Mouse (Mus musculus) limb, embryonic 10.5 days (tissue): Measurements from ENCODE around the gene Dact1. TPM values are rescaled to one million over a fixed set of nuclear protein-coding genes. Genes with fewer than 3 reads are reported as not detected.
A peak's percentile ranks its signal among the peaks of the same experiment; 100 is the strongest.

ENCODE experiments used
- DNase-seq: peaks from one replicate; pipeline ENCODE4 v3.0.0-alpha.2; 2017; ENCODE audit warnings: low spot score
- H3K27ac ChIP-seq: fragments of 300-500 bp; sonication (generic); 2 replicates; pipeline ENCODE4 v1.5.1; 2016; ENCODE audit warnings: mild to moderate bottlenecking
- H3K27me3 ChIP-seq: fragments of 300-500 bp; sonication (generic); 2 replicates; pipeline ENCODE4 v1.6.1; 2016; ENCODE audit warnings: low read depth, mild to moderate bottlenecking; ENCODE audit not compliant: poor library complexity, severe bottlenecking
- H3K36me3 ChIP-seq: fragments of 300-500 bp; sonication (generic); 2 replicates; pipeline ENCODE4 v1.6.1; 2016; ENCODE audit warnings: mild to moderate bottlenecking, moderate library complexity
- H3K4me1 ChIP-seq: fragments of 300-500 bp; sonication (generic); 2 replicates; pipeline ENCODE4 v1.6.1; 2016
- H3K4me3 ChIP-seq: fragments of 300-500 bp; sonication (generic); 2 replicates; pipeline ENCODE4 v1.5.1; 2016; ENCODE audit warnings: mild to moderate bottlenecking, moderate library complexity
- H3K9me3 ChIP-seq: fragments of 300-500 bp; sonication (generic); replicated peaks from 2 replicates; pipeline ENCODE4 v1.6.1; 2016; ENCODE audit warnings: mild to moderate bottlenecking
- WGBS: fragments of 180-500 bp; shearing (Covaris S2); methylation state at CpG from one replicate; pipeline ENCODE4 v1.1.7; 2016; 5-methylcytosine and 5-hydroxymethylcytosine counted together
- polyA plus RNA-seq: library from polyadenylated mRNA; unstranded; fragments of >200 nt; fragmentation: Nextera tagmentation; extraction: Ambion mirVana; gene quantifications from 2 replicates; pipeline ENCODE4 v1.2.1, GENCODE M21; 2016

Dact1 gene
- polyA plus RNA-seq, 1 experiment from 2014 or later = 18.8 TPM

DNA sequence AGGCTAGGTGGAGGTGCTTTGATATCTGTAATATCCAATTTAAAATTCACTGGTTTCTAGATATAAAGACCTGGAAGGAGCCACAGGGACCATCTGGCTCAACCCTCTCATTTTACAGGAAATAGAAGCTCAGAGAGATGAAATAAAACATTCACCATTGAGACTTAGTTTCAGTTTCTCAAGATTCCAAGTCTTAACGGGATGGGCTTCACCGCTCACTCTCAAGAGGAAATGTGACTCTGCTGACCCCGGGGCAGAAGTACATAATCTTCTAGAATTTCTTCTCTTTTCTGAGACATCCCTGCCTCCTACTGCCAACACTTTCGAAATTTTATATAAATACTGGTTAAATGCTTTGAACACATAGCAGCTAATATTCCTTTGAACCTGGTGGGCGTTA is 36.4 kb downstream of the Dact1 start:
- Histone ChIP-seq H3K27me3 (no peaks in the 10 kb centered on the region), H3K4me1 (peaks cover 20% of the 10 kb centered on the region), H3K4me3 (no peak overlapping the region), H3K9me3 (no peaks in the 10 kb centered on the region), H3K27ac (peak overlapping the region; percentile 43; the same call in 1 of the 2 replicates), H3K36me3 (no peaks in the 10 kb centered on the region)
- DNase-seq = no peak
- WGBS = 37% methylated on average over 5 of the region's 5 CpGs

DNA sequence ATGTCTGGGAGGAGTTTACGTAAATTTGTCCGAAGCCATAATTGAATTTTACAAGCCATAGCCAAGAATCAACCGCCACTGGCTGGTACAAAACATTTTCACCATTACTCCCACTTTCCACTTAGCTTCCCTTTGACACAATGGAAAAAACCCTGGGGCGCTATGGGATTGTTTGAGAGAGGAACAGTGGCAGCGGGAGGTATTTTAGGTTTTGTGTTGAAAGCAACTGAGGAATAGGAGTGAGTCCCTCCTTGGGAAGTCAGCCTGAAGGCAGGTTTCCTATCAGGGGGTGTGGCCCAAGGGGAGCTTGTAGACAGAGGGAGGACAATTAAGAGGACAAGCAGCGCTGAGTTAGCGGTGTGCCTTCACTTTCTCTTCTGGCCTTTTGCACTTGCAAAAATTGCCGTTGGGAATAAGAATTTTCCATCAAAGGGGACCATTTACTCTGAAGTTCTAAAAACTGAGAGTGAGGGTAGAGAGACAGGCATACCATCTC is 38.8 kb downstream of the Dact1 start:
- H3K4me1 ChIP-seq = peaks cover 17% of the 10 kb centered on the region
- WGBS = 71% methylated on average over 8 of the region's 8 CpGs
- no peak overlapping the region for H3K4me3 ChIP-seq
- no peak for DNase-seq
- no peaks in the 10 kb centered on the region for H3K36me3 ChIP-seq
- no peaks in the 10 kb centered on the region for H3K9me3 ChIP-seq
- no peaks in the 10 kb centered on the region for H3K27me3 ChIP-seq
- H3K27ac ChIP-seq = no peak overlapping the region

DNA sequence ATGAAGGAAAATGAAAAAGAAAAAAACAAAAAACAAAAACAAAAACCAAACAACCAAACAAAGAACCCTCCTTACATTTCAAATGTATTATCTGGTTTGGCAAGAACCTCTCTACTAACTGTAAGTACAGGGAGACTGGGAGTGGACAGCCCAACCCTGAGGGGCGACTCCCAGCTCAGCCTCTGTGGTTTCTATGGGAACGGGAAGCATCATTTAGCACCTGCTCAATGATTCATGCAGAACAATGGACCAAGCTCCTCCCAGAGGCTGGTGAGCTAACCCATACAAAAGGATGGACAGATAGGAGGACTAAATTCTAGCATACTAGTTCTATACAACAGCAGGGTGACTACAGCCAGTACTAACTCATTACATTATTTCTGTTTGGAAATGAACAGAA is 40.4 kb downstream of the Dact1 start:
- no peaks in the 10 kb centered on the region for H3K9me3 ChIP-seq
- no peak overlapping the region for H3K4me3 ChIP-seq
- H3K4me1 ChIP-seq = peaks cover 22% of the 10 kb centered on the region
- H3K27me3 ChIP-seq = no peaks in the 10 kb centered on the region
- 88% methylated on average over 2 of the region's 2 CpGs for WGBS
- no peaks in the 10 kb centered on the region for H3K36me3 ChIP-seq
- no peak for DNase-seq
- no peak overlapping the region for H3K27ac ChIP-seq

DNA sequence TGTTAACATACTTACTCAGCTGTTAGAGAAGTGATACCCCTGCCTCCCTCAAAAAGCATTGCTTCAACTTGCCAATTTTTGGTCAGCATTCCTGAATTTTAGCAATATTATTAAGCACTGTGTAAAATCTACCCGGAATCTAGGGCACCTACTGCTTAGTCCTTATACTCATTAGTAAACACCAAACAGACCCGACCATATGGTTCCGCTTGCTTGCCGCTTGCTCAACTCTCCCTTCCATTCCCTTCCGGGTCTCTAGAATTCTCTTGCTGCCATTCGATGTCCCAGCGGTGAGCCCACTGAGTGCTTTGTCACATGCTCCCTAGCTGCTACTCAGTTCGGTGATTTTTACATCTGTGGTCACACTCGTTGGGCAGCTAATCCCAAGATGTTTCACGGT is 45.0 kb downstream of the Dact1 start:
- Histone ChIP-seq H3K4me3 (no peak overlapping the region), H3K36me3 (no peaks in the 10 kb centered on the region), H3K27me3 (no peaks in the 10 kb centered on the region), H3K27ac (no peak overlapping the region), H3K4me1 (peaks cover 9% of the 10 kb centered on the region; the same call in 1 of the 2 replicates), H3K9me3 (no peaks in the 10 kb centered on the region)
- DNase-seq = no peak
- 73% methylated on average over 10 of the region's 10 CpGs for WGBS

DNA sequence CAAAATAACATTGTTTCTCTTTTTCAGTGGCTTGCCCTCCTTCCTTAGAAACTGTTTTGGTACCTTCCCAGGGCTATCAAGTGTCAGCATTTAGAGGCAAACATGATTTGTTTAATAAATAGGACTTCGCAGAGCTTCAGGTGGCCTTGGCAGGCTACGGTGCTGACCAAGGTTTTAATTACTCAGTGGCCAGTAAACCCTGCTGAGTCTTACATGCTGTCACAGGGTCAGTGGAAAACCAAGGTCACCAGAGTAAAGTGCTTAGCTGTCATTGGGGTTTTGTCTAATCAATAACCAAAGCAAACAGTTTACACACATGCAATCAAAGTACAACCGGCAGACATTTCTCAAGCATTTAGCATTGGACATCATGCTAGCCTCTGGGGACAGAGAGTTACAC is 45.4 kb downstream of the Dact1 start:
- no peaks in the 10 kb centered on the region for H3K9me3 ChIP-seq
- WGBS = 71% methylated on average over 3 of the region's 3 CpGs
- no peak for DNase-seq
- H3K27ac ChIP-seq = no peak overlapping the region
- H3K4me3 ChIP-seq = no peak overlapping the region
- H3K27me3 ChIP-seq = no peaks in the 10 kb centered on the region
- H3K4me1 ChIP-seq = peaks cover 10% of the 10 kb centered on the region; the same call in 1 of the 2 replicates
- no peaks in the 10 kb centered on the region for H3K36me3 ChIP-seq

DNA sequence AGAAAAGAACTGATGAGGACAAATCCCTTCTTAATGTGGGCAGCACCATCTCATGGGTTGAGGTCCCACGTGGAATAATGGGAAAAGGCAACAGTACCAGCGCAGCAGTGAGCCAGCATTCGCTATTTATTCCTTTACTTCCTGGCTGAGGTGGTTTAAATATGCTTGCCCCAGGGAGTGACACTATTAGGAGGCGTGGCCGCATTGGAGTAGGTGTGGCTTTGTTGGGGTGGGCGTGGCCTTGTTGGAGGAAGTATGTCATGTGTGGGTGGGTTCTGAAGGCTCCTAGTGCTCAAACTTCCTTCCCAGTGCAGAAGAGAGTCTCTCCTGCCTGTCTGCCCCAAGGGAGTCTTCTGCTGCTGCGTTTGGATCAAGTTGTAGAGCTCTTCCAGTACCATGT is 51.9 kb downstream of the Dact1 start:
- no peak for DNase-seq
- Histone ChIP-seq H3K9me3 (no peaks in the 10 kb centered on the region), H3K36me3 (no peaks in the 10 kb centered on the region), H3K4me3 (no peak overlapping the region), H3K4me1 (peaks cover 11% of the 10 kb centered on the region; the same call in 1 of the 2 replicates), H3K27me3 (no peaks in the 10 kb centered on the region), H3K27ac (no peak overlapping the region)
- 87% methylated on average over 7 of the region's 7 CpGs for WGBS

DNA sequence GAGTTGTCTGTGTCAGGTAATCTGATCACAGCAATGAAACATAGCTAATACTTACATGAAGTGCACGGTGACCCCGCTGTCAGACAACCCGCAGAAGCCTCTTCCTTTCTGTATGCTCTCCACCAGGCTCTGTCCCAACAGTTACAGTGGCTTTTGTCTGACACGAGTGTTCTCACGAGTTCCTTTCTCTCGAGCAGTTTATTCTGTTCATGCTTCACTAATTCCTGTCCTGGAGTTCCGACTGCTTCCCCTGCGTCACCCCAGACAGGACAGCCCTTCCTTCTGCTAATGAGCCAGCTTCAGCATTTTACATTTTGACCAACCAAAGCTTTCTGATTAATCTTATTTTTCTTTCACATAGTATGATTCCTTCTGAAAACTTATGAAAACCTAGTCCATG is 52.7 kb downstream of the Dact1 start:
- Histone ChIP-seq H3K4me1 (peaks cover 11% of the 10 kb centered on the region; the same call in 1 of the 2 replicates), H3K27me3 (no peaks in the 10 kb centered on the region), H3K36me3 (no peaks in the 10 kb centered on the region), H3K27ac (no peak overlapping the region), H3K9me3 (no peaks in the 10 kb centered on the region), H3K4me3 (no peak overlapping the region)
- WGBS = 92% methylated on average over 8 of the region's 8 CpGs
- DNase-seq = no peak

DNA sequence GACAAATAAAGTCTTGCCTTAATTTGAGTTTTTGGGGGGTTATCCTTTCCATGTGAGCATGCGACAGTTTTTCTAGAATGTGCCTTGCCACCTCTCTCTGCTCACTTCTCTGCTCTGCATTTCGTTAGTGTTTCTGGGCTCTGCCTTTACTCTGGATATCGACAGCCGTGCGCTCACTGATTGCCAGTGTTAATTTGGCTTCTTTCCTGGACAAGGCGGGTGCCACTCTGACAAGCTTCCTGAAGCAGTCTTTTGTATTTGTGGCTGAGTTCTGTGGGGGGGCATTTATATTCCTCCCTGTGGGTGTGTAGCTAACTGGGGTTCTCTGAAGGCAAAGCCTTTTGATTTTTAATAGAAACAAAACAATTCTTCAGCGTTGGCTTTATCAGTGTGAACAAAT is 54.4 kb downstream of the Dact1 start:
- H3K36me3 ChIP-seq = no peaks in the 10 kb centered on the region
- no peaks in the 10 kb centered on the region for H3K27me3 ChIP-seq
- H3K27ac ChIP-seq = no peak overlapping the region
- H3K4me3 ChIP-seq = no peak overlapping the region
- 75% methylated on average over 7 of the region's 7 CpGs for WGBS
- H3K9me3 ChIP-seq = no peaks in the 10 kb centered on the region
- peaks cover 14% of the 10 kb centered on the region; the same call in 1 of the 2 replicates for H3K4me1 ChIP-seq
- no peak for DNase-seq

DNA sequence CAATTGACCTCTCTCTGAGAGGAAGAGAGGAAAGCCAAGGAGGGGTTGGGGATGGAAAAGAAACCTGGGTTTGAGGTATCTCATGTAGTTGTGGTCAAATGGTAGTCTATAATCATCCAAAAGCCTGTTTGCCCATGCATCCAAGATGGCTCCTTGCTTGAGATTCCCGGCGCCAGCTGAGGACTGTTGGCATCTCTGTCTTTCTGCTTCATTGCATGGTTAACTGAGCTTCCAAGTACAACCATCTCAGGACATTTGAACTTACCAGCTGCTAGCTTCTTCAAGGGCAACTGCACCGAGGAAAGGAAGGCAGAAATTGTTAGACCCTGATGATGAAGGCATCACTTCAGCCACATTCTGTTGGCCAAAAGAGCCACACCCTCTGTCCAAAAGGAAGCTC is 54.8 kb downstream of the Dact1 start:
- no peak for DNase-seq
- H3K9me3 ChIP-seq = no peaks in the 10 kb centered on the region
- WGBS = 94% methylated on average over 3 of the region's 3 CpGs
- H3K36me3 ChIP-seq = no peaks in the 10 kb centered on the region
- H3K27me3 ChIP-seq = no peaks in the 10 kb centered on the region
- H3K27ac ChIP-seq = no peak overlapping the region
- H3K4me3 ChIP-seq = no peak overlapping the region
- peaks cover 14% of the 10 kb centered on the region for H3K4me1 ChIP-seq

DNA sequence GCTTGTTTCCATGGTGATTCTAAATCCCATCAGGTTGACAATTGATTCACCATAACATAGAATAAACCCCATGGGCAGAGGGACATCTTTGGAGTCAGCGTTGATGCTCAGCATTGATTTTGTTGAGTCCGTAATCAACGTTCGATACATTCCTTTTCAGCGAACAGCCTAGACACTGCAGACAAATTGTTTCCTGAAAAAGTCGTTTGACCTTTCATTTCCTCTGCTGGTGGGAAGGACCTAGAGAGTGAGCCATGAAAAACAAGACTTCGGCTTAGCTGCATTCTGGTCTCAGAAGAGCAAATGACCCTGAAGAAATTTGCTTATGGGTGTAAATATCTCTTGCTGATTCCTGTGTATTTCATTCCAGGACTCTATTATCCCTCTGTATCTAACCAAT is 55.5 kb downstream of the Dact1 start:
- Histone ChIP-seq H3K4me1 (peaks cover 17% of the 10 kb centered on the region), H3K9me3 (no peaks in the 10 kb centered on the region), H3K27ac (no peak overlapping the region), H3K4me3 (no peak overlapping the region), H3K36me3 (no peaks in the 10 kb centered on the region), H3K27me3 (no peaks in the 10 kb centered on the region)
- 66% methylated on average over 7 of the region's 7 CpGs for WGBS
- DNase-seq = no peak

DNA sequence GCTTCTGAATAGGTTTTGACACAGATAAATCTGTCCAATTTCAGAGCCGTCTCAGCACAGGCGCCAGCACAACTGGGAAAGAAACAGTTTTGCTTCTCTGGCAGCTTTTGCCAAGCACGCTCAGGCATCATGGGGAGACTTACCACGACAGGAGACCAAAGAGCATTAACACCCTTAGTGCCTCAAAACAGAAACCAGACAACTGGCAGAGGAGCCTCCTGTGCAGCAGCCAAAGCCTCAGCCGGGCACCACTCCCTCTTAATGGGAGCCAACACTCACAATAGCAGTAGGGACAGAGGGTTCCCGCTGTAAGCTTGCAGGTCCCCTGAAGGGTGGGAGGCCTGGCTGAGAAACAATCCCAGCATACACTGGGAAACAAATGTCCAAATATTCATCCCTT is 56.5 kb downstream of the Dact1 start:
- Histone ChIP-seq H3K36me3 (no peaks in the 10 kb centered on the region), H3K4me3 (no peak overlapping the region), H3K27ac (no peak overlapping the region), H3K9me3 (no peaks in the 10 kb centered on the region), H3K4me1 (peaks cover 18% of the 10 kb centered on the region), H3K27me3 (no peaks in the 10 kb centered on the region)
- 63% methylated on average over 6 of the region's 6 CpGs for WGBS
- no peak for DNase-seq

DNA sequence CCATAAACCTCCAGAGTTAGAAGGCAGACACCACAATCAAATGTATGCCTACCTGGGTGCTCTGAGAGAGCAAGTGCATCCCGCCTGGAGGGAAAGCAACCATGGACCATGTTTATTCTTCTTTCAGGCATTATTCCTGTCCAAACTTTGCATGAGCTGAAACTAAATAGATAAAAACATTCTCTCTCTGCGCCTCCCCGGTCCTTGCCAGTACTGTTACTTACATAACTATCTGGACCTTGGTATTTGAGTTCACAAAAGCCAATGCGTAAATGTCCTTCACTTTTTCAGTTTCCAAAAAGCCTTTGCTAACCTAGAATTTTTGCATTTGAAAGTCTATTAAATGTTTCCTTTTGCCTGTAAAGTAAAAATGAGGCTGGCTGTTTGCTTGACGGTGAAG is 58.9 kb downstream of the Dact1 start:
- Histone ChIP-seq H3K36me3 (no peaks in the 10 kb centered on the region), H3K27ac (no peak overlapping the region), H3K4me3 (no peak overlapping the region), H3K27me3 (no peaks in the 10 kb centered on the region), H3K9me3 (no peaks in the 10 kb centered on the region), H3K4me1 (peaks cover 36% of the 10 kb centered on the region)
- 82% methylated on average over 5 of the region's 5 CpGs for WGBS
- DNase-seq = no peak
